Mouse (Mus musculus) kidney, postnatal 14 days (tissue): ENCODE results near the gene Gm21981.

ENCODE experiments used
- DNase-seq: peaks from one replicate; pipeline ENCODE4 v3.0.0; 2022; ENCODE audit warnings: mixed read lengths

The Gm21981 gene

DNA sequence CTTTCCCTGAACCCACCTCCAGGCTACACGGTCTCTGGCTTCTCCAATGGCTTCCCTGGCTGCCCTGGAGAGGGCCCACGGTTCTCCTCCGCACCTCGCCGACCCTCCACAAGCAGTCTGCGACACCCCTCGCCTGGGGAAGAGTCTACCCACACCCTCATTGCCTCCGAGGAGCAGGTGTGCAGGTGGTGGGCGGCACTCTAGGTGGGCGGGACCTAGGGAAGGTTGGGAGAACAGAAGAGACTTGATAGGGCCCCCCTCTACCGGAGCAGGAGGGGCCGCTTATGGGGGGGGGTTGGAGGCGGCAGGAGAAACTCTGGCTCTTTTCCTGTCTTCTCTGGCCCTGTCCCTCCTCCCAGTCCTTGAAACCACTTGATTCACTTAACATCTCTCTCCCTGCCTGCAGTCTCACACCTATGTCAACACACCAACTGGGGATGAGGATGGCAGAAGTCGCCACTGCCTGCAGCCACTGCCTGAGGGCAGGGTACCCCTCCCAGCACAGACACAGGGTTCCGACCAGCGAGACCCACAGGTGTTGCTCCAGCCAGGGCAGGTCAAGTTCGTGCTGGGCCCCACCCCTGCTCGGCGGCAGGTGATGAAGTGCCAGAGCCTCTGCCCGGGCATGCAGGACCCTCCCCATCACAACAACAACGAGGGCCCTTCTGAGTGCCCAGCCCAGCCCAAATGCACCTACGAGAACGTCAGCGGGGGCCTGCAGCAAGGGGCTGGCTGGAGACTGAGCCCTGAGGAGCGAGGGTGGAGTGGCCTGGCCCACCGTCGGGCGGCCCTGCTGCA lies 8.5 kb upstream of the Gm21981 start:
- DNase-seq: no peak

DNA sequence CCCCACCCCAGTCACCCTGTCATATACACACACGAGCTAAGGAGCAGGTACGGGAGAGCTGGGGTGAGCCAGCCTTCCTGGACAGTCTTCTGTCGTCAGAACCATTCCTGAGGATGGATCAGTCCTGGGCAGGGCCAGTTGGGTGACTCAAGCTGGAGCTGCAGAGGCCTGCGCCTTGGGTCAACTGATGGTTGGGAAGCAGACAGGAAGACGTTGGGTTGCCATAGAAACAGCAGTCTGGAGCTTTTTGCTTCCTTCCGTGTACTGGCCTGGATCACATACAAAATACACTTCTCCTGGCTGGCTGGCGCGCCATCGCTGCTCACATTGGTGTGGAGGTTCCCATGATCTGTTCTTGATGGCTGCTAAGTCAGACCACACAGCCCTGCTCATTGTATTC lies 7.5 kb upstream of the Gm21981 start:
- no peak for DNase-seq

DNA sequence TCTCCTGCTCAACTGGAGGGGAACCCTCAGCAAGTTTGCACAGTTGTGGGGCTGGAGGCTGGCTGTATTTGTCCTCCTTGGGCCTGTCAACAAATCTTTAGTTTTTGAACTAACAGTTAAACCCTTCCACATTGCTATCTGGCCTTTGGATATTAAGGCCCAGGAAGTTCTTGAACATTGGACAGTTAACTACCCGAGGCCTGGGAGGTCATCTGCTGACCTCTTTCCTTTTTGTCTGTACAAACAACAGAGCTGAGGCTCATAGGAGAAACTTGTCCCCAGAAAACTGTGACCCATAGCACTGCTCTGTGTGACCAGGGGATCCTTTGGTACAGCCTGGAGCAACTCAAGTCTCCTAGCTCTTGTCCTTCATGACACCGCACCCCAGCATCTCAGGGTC lies 4.8 kb upstream of the Gm21981 start:
- no peak for DNase-seq

DNA sequence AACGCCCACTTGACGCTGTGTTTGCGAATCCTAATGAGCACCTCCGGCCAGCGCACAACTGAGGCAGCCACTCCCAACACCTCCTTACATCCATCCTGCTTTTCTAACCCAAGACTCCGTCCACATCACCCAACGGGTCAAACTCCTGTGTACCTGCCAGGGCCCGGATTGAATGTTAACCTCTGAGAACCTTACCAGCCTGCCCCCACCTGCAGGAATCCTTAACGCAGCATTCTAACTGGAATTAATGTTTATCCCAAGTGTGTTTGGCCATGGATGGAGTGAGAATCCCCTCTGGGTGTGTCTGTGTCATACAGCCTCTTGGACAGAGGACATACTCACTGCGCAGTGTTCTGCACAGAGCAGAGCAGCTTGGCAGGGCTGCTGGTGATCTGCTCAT lies 3.9 kb upstream of the Gm21981 start:
- DNase-seq: peak; percentile 78

DNA sequence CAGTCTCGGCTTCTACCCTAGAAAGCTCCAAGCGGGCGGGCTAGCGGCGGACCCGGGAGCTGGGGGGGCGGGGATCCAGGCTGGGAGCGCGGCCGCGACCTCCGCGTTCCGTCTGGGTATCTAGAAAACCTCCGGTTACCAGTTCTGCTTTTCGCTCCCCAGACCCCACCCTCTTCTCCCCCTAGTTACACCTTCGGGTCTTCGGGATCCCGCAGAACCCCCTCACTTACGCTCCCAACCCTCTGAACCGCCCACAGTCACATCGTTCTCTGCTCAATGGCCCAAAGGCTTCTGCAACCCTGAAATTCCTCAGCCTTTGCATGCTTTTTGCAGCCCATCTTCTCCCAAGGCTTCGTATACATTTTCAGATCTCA lies 1.1 kb upstream of the Gm21981 start:
- DNase-seq: no peak

DNA sequence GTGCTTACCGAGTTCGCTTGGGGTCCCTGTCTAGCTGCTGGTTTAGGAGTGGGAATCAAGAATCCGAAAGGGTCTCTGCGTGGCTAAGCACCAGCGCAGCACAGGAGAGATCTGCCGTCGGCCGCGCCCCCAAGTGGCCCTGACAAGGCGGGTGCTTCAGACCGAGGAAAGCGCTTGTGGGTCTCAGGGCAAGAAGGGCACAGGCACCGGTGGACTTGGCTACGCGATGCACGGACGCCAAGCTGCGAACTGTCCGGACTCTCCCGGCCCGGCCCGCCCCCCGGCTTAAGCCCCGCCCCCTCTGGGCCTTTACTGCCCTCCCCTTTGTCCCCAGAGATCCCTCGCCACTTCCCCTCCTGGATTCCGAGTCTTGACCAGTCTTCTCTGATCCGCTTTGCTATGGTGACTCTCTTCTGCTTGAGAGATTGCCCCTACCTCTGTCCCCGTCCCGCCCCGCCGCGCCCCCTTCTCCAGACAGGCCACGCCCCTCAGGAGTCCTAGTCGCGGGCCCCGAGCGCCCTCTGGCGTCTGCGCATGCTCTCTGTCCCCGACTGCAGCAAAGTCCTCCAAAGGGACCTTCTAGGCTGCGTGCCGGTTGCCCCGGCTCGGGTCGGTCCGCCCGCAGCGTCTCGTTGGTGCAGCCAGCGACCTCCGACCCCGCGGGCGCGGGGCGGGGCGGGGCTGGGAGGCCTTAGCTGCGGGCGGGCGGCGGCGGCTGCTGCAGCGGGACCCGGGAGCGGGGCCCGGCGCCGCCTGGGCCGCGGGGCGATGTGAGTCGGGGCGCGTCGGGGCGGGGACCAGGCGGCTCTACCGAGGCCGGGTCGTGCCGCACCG lies 465 bp upstream of the Gm21981 start, which contains the start of gene Prickle4:
Gene Prickle4 (minus strand): TSS at position 234 of the 834 bp plus-strand sequence.
- peak; percentile 99 for DNase-seq

DNA sequence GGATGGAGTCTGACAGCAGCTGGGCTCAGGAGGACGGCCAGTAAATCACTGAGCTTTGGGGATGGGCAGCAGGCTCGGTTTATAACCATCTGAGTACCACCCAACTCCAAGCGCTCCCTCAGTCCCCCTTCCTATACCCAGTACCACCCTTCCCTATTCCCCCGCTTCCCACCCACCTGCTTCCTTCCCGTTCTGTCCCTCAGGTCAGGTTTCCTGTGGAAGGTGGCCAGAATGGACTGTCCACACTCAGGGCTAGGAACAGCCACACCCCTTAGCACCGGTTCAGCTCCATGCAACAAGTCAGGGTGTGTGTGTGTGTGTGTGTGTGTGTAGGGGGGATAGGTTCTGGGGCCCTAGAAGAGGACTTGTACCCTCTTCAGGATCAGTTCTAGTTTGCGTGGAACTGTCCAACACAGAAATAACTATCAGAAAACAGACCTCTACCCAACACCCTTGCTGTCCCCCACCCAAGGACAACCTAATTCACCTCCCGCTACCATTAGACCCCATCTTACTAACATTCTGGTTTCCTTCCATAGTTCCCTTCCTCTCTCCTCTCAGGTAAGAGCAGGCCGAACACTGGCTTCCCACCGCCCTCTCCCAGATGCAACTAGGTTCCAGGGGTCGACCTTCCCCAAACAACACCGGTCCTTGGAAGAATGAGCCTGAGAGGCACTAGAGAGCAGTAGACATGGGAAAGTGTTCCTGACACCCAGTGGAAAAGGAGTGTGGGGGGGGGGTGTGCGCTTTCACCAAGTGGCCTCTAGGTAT lies 399 bp downstream of the Gm21981 start:
- peak; percentile 62 for DNase-seq

DNA sequence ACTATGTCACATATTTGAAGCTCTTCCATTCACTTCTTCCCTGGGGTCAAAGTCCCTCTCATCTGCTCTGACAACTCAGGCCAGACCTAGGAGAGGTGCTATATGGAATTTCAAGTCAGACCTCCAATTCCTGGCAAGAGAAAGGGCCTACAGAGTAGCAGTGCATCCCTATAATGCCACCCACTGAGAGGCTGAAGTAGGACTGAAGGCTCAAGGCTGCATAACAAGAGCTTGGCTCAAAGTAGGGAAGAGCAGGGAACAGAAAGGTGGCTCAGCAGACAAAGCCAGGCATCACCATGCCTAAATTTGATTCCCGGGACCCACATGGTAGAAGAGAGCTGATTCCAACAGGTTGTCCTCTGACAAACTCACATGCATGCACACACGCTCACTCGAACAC lies 2.6 kb downstream of the Gm21981 start:
- no peak for DNase-seq

DNA sequence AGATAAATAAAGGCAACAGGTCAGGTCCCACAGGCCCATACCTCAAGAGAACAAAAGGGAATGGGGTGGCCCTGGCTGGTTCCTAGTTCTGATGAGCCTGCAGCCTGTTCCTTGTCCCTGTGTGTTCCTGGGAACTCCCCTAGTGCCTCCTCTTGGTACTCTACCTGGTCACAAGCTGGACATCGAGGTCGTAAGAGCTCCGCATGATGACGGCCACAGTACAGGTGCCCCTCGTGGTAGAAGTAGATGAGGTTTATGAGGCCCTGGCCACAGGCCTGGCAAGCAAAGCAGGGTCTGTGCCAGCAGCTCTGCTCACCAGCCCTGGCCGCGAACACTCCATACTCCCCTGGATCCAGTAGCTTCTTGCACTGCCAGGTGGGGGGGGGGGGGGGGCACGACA lies 4.4 kb downstream of the Gm21981 start:
- no peak for DNase-seq

DNA sequence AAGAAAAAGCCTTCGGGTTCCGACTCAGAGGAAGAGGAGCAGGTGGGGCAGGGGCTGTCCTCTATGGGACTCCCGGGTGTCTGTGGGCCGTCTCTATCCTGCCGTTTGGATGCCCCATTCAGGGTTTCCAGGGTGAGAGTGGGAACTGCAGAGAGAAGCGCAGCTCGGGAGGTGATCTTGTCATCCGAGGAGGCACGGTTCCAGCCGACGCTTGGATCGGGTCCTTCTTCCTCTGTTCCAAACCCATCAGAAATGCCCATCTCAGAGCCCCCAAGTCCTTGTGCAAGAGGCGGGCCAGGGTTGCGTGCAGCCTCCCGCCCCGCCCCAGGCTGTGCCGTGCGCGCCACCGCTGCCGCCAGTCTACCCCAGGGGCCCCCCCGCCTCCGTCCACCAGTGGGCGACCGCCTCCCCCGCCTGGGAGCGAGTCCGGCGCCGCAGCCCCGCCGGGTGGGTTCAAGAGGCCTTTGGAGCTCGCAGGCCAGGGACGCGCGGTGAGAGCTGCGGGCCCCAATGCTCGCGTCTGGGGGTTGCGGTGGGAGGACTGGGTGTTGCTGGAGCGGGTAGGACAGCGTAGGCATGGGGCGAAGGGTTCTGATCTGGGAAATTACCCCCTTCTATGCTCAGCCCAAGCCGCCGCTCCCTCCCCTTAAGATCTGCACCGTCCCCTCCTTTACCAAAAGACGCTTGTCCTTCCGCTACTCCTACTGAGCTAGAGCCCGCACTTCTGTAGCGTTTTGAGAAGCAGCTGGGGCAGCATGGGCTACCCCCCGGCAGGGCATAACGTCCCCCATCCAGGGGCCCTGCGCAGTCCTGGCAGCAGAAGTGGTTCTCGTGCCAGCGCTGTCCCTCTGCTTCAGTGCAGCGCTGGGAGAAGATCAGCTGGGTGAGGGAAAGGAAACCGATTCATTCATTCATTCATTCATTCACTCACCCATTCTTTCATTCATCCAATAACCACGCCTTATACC lies 5.4 kb downstream of the Gm21981 start, which contains the start of gene Frs3:
Gene Frs3 (plus strand): TSS at position 423 of the 968 bp plus-strand sequence.
- DNase-seq: peak; percentile 81

DNA sequence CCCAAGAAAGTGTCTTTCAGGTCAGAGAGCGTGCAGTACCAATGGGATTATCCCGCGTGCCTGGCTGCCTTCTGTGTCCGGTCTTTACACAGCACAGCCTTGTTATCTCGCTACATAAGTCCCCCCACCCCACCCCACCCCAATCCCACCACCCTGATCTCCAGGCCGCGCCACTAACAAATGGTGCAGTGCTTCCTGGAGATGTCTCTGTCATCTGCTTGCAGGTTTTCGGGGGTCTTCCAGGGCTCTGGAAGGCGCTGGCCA lies 6.0 kb downstream of the Gm21981 start, which contains the start of gene Tomm6:
Gene Tomm6 (minus strand): TSS at position 43 of the 264 bp plus-strand sequence.
- no peak for DNase-seq

DNA sequence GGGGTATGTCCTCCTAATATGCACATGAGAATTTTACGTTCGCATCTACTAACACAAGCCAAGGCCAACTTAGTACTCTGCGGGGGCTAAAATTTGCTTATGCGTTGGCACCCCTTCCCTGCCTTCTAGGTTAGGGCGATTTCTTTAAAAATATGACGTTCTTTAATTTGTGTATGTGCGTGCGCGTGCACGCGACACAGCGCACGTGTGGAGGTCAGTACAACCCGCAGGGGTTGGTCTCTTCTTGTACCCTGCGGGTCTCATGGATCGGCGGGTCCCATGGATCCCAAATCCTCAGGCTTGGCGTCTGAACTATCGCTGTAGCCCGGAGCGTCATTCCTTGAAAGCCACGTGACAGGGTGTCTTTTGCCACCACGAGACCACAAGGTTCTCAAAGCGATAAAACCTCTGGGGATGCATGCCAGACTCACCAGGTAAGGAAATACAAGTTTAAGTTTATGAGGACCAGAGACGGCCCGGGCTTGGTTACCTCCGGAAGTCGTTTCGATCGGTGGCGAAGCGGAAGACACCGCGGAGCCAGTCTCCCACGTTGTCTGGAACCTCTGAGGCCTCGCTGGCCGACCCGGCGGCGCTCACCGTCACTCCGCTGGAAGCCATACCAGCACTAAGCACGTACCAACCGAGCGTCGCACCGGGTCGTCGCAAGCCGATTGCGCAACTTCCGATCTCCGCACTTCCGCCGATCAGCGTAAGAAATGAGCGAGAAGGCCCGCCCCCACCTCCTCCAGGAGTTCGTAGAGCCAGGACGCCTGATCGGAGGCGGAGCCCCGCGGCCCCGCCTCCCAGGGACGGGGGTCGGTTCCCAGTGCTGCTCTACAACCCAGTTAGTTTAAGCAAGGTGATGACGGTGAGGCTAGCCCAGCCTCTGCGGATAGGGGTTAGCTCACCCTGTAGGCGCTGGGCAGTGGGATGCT lies 6.6 kb downstream of the Gm21981 start:
- DNase-seq: peak; percentile 98

DNA sequence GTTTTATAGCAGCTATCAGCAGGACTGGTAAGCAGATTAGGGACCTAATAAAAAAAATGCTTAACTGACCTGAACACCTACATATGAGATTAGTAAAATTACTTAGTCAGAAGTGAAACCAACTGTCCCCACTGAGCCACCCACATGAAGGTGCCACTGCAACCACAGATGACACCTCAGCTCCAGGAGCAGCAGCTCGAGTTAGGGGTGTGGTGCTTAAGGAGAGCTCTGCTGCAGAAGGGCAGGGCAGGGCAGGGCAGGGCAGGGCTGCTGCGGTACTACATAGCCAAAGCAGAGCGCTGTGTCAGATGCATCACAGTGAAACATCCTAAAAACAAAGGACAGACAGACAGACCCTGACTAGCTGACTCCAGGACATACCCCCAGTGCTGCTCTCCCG lies 11.4 kb downstream of the Gm21981 start:
- no peak for DNase-seq

DNA sequence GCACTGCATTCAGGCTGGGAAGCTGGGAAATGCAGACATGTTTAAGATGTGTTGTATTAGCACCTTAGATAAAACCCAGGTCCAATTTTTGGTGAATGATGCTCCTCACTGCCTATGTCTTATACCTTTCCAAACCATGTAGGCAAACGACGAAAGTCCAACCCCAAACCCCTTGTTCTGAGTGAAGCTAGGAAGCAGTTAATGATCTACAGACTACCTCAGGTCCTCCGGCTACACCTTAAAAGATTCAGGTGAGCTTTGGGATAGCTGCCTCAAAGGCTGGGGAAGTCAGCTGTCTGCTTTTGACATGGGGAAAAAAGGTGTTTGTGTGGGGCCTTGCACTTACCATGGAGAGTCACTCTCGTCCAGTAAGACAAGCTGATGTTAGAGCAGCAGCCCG lies 15.6 kb downstream of the Gm21981 start:
- no peak for DNase-seq

DNA sequence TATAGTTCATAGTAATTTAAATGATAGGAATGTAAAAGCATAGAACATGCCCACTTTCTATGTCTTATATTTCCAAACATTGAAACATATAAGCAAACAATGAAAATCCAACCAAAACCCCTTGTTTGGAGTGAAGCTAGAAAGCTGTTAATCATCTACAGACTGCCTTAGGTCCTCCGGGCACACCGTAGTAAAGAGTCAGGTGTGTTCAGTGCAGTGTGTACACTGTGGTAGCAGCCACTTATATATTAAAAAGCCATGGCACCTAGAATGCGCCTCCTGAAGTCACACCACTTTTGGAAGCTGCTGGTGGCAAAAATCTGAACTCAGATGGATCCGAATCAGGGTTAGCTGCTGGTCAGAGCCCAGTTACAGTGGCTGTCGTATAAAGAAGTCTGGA lies 16.0 kb downstream of the Gm21981 start:
- no peak for DNase-seq

DNA sequence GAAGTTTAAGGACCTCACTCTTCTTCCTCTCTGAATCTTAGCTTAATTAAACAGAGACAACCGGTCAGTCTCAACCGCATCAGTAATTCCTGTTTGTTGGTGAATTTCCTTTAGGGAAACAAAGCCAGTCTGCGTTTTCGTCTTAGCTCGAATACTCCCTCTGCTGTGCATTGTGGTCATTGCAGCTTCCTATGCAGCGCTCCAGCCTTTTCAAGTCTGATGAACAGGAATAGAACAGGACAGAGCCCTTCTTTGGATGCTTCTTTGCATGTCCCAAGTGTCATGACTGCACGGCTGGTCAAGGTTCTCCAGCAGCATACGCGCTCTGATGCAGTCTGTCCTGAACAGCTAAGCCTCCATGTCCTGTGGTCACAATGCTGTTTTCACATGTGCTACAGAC lies 17.7 kb downstream of the Gm21981 start:
- DNase-seq: peak; percentile 80

DNA sequence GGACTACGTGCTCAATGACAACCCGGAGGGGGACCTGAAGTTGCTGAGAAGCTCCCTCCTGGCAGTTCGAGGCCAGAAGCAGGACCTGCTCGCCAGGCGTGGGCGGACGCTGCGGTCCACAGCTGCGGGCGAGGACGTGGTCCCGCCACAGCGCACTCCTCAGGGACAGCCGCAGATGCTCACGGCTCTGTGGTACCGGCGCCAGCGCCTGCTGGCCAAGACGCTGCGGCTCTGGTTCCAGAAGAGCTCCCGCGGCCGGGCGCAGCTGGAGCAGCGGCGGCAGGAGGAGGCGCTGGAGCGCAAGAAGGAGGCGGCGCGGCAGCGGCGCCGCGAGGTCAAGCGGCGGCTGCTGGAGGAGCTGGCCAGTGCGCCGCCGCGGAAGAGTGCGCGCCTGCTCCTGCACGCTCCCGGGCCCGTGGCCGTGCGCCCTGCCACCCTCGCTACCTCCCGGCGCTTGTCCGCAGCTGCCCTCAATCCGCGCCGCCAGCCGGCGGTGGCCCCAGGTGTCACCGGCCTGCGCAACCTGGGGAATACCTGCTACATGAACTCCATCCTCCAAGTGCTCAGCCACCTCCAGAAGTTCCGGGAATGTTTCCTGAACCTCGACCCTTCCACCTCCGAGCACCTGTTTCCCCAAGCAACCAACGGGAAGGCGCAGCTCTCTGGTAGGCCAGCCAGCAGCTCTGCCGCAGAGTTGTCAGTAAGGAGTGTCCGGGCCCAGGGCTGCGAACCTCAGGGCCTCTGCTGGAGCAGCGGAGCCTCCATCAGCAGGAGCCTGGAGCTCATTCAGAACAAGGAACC lies 21.7 kb downstream of the Gm21981 start:
- DNase-seq: peak; percentile 84

DNA sequence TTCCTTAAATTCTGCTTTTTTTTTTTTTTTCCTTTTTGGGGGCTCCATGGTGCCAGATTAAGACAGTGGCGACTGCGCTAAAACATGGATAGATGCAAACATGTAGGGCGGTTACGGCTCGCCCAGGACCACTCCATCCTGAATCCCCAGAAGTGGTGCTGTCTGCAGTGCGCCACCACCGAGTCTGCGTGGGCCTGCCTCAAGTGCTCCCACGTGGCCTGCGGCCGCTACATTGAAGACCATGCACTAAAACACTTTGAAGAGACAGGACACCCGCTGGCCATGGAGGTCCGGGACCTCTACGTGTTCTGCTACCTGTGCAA lies 22.3 kb downstream of the Gm21981 start:
- DNase-seq: no peak

DNA sequence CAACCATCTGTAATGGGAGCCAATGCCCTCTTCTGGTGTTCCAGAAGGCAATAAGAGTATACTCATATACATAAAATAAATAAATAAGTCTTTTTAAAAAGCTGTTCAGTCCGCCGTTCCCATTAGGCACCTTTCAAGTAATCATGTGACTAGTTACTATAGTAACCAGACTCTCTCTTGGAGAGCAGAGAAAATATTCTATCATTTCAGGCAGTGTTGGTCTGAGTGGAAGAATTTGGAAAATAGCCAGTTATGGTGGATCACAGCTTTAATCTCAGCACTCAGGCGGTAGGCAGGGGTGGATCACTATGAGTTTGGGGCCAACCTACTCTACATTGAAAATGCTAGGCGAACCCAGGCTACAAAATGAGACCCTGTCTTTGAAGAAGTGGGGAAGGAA lies 25.1 kb downstream of the Gm21981 start:
- DNase-seq: no peak

DNA sequence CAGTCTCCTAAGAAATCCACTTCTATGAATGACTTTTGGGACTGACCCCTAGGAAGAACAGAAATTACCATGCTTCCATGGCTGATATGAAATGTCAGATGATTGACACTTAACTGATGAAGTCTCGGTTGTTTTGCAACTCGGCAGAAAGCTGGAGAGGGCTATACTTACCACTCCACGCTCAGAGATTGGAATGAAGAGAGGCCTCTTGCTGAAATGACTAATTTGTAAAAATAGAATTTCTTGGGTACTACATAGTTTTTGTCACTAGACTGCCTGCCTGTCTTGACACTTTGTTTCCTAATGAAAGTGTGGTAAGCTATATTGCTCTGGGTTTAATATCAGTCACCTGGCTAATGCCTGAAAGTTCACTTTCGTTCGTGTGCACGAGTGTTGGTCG lies 29.8 kb downstream of the Gm21981 start:
- DNase-seq: no peak
